Mouse (Mus musculus) testis, adult 2 months (tissue): ENCODE measurements at regions not wholly inside any gene's neighbourhood (a gene's known extent, or its start where the extent isn't known, plus 50 kb on each side); places are given as distances from the start of the nearest gene placed in this dataset.

Source experiments
- CTCF ChIP-seq: fragments of 200-500 bp; IDR thresholded peaks from 2 replicates; pipeline ENCODE4 v1.5.1; 2012; ENCODE audit warnings: low read depth, mild to moderate bottlenecking, inconsistent platforms, low read length, moderate library complexity; ENCODE audit not compliant: control insufficient read depth, insufficient read depth, insufficient replicate concordance
- POLR2A ChIP-seq: fragments of 200-500 bp; IDR thresholded peaks from 2 replicates; pipeline ENCODE4 v1.6.1; 2012; ENCODE audit warnings: low read depth, mild to moderate bottlenecking, inconsistent platforms, low read length, moderate library complexity; ENCODE audit not compliant: control insufficient read depth

DNA sequence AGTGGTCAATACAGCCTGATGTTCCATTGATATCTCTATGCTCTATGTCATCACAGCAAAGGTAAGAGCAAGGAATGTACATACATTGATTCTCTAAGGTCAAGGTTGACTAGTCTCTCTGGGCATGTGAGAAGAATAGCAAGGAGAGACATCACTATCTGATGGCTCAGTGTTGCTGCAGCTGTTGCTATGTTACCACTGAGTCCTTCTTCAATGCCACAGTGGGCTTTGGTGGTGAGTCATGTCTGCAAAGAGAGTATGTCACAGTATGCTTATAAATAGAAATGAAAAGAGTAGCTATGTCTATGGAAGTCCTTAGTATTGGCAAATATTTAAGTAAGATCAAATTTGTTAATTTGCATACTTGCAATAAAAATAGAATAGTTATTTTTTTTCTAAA is 326.3 kb downstream of the Cd109 start:
- TF ChIP-seq POLR2A (no peak), CTCF (no peak)
